Mouse (Mus musculus): ENCODE measurements at regions not wholly inside any gene's neighbourhood (a gene's known extent, or its start where the extent isn't known, plus 50 kb on each side); places are given as distances from the start of the nearest gene placed in this dataset.

GRCm38 (mm10) chr9:52591188-52591587, 88.4 kb downstream of the AI593442 start:
- in situ Hi-C loops (cut with MboI, MseI) = no loop called here

GRCm38 (mm10) chr9:52574066-52574465, 105.5 kb downstream of the AI593442 start:
- in situ Hi-C loops (cut with MboI, MseI) = no loop called here

GRCm38 (mm10) chr9:52551577-52552281, 127.9 kb downstream of the AI593442 start:
- in situ Hi-C loops (cut with MboI, MseI) = no loop called here

- in situ Hi-C loops (cut with MboI, MseI) = no loop called here
These were observed 133.5 kb downstream of the AI593442 start for GRCm38 (mm10) chr9:52546071-52546470.

- in situ Hi-C loops (cut with MboI, MseI) = no loop called here
These were observed 140.5 kb downstream of the AI593442 start for GRCm38 (mm10) chr9:52539086-52539485.

GRCm38 (mm10) chr9:52529444-52529915, 150.1 kb downstream of the AI593442 start:
- in situ Hi-C loops (cut with MboI, MseI) = no loop called here

- in situ Hi-C loops (cut with MboI, MseI) = no loop called here
These were observed 179.1 kb downstream of the AI593442 start for GRCm38 (mm10) chr9:52500487-52500886.

- in situ Hi-C loops (cut with MboI, MseI) = no loop called here
These were observed 183.9 kb downstream of the AI593442 start for GRCm38 (mm10) chr9:52495483-52496270.

- in situ Hi-C loops (cut with MboI, MseI) = no loop called here
These were observed 186.6 kb downstream of the AI593442 start for GRCm38 (mm10) chr9:52492947-52493505.

GRCm38 (mm10) chr9:52473555-52474196, 205.9 kb downstream of the AI593442 start:
- in situ Hi-C loops (cut with MboI, MseI) = loop anchor here in 1 of 2 experiments (25.0 kb wide), 1 partner anchor 1414 kb away; no protein-coding TSS in a partner anchor

GRCm38 (mm10) chr9:52472859-52473258, 206.7 kb downstream of the AI593442 start:
- in situ Hi-C loops (cut with MboI, MseI) = loop anchor here in 1 of 2 experiments (25.0 kb wide), 1 partner anchor 1414 kb away; no protein-coding TSS in a partner anchor

- in situ Hi-C loops (cut with MboI, MseI) = loop anchor here in 1 of 2 experiments (25.0 kb wide), 1 partner anchor 1429 kb away; no protein-coding TSS in a partner anchor
These were observed 221.1 kb downstream of the AI593442 start for GRCm38 (mm10) chr9:52458518-52458917.

- in situ Hi-C loops (cut with MboI, MseI) = loop anchor here in 1 of 2 experiments (25.0 kb wide), 1 partner anchor 1433 kb away; no protein-coding TSS in a partner anchor
These were observed 225.1 kb downstream of the AI593442 start for GRCm38 (mm10) chr9:52454445-52454844.

GRCm38 (mm10) chr9:52451792-52452191, 227.8 kb downstream of the AI593442 start:
- in situ Hi-C loops (cut with MboI, MseI) = loop anchor here in 1 of 2 experiments (25.0 kb wide), 1 partner anchor 1436 kb away; no protein-coding TSS in a partner anchor

- in situ Hi-C loops (cut with MboI, MseI) = no loop called here
These were observed 231.3 kb downstream of the AI593442 start for GRCm38 (mm10) chr9:52448245-52448644.

GRCm38 (mm10) chr9:52443228-52443627, 236.4 kb downstream of the AI593442 start:
- in situ Hi-C loops (cut with MboI, MseI) = no loop called here

- in situ Hi-C loops (cut with MboI, MseI) = no loop called here
These were observed 245.4 kb downstream of the AI593442 start for GRCm38 (mm10) chr9:52434215-52434614.

- in situ Hi-C loops (cut with MboI, MseI) = no loop called here
These were observed 254.2 kb downstream of the AI593442 start for GRCm38 (mm10) chr9:52425413-52425812.

GRCm38 (mm10) chr9:52422622-52423021, 254.2 kb upstream of the Zc3h12c start:
- in situ Hi-C loops (cut with MboI, MseI) = no loop called here

- in situ Hi-C loops (cut with MboI, MseI) = no loop called here
These were observed 247.3 kb upstream of the Zc3h12c start for GRCm38 (mm10) chr9:52415706-52416105.

GRCm38 (mm10) chr9:52407841-52408240, 239.5 kb upstream of the Zc3h12c start:
- in situ Hi-C loops (cut with MboI, MseI) = no loop called here

All from T-helper 17 cell (primary cell).